Mouse (Mus musculus) thymus, postnatal 0 days (tissue): ENCODE data around the gene Sstr2. TPM values are rescaled to one million over a fixed set of nuclear protein-coding genes. Genes with fewer than 3 reads are reported as not detected.
"Not testable (repeated sequence)": the region's sequence is repeated elsewhere in the genome, so short reads cannot be mapped to it uniquely, and the experiment has no call there.

Source experiments
- DNase-seq: peaks from one replicate; pipeline ENCODE4 v3.0.0-alpha.2; 2015; ENCODE audit warnings: low spot score
- polyA plus RNA-seq: library from polyadenylated mRNA; unstranded; fragments of >200 nt; fragmentation: Nextera tagmentation; extraction: Ambion mirVana; gene quantifications from 2 replicates; pipeline ENCODE4 v1.2.1, GENCODE M21; 2015

The Sstr2 gene
- polyA plus RNA-seq, 1 experiment from 2014 or later: 4.0 TPM

DNA sequence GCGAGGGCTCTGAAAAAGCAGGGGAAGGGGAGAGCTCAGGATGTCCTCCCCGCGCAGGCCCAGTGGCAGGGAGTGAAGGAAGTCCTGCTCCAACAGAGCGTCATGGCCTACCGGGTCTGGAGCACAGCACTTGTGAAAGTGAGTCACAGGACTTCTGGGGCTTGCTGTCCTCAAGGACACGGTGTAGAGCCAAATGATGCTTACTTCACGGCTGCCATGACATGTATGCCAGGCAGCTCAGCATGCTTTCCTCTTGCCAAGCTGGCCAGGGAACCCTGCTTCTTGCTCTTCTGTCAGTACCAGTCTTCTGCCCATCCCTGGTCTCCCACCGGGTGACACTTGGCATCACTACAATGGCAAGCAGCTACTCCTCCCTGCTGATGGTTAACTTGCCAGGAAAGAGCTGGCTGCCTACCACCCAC, 37.4 kb downstream of the Sstr2 start:
- no peak for DNase-seq

DNA sequence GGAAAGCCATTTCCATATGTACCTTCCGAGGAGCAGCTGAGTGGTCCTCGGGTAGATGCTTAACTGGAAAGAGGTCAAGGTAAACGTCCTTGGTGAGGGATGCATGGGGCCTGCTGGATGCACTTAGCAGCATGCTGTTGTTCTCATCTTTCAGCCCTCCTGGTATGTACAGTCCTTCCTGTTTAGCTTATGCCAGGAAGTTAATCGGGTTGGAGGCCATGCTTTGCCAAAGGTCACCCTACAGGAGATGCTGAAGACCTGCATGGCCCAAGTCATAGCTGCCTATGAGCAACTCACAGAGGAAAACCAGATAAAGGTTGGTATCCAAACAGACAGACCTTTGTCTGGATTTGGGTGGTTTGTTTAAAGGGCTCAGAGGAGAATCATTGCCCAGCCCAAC, 38.1 kb downstream of the Sstr2 start:
- no peak for DNase-seq

DNA sequence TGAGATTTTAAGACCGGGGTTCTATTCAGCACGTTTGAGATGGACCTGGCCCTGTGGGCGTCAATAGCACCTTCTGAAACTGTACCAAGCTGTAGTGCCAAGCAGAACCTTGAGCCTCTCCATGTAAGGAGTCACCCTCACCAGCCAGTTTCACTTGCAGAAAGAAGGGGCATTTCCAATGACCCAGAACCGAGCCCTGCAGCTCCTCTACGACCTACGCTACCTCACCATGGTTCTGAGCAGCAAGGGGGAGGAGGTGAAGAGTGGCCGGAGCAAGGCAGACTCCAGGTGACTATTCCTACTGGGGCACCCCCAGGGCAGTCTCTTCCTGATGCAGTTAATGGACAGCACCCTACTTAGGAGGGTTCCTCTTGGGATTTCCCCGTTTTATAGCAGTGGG, 39.2 kb downstream of the Sstr2 start:
- DNase-seq: no peak

DNA sequence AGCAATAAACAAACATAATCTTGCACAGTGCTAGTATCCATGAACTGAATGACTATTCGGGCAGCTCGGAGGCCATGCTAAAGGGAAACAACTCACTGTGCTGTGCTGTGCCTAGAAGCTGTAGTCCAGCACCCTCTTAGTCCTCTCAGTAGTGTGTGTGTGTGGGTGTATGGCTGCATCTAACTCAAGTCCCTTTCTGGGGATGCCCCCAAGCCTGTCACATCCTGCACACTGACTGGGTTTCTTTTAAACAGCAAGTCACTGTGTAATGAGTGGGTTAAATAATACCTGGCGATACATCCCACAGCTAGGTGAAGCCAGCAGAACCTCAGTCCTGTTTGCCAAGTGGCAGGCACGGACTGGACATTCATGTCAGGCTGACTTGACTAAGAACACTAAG, 39.6 kb downstream of the Sstr2 start:
- no peak for DNase-seq

DNA sequence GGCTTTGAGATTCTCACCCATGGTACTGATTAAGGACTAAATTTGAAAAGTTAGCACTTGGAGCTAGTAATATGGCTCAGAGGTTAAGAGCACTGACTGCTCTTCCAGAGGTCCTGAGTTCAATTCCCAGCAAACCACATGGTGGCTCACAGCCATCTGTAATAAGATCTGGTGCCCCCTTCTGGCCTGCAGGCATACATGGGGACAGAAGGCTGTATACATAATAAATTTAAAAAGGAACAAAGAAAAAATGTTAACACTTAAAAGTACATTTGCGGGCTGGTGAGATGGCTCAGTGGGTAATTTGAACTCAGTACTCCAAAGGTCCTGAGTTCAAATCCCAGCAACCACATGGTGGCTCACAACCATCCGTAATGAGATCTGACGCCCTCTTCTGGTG, 41.1 kb downstream of the Sstr2 start:
- DNase-seq: not testable (repeated sequence)

DNA sequence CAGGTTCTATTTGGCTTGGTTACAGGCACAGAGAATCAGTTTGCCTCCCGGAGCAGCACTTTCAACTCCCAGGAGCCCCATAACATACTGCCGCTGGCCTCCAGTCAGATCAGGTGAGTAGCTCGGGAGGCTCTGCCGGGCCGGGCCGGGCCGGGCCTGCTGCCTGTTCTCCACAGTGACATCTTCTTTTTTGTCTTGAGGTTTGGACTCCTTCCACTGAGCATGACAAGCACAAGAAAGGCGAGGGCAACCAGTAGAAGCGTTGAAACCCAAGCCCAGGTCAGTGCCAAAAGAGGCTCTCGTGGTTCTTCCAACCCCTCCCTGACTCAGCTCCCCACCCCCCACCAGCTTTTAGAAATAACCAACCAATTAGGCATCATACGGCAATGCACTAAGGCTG, 41.8 kb downstream of the Sstr2 start:
- DNase-seq: no peak

DNA sequence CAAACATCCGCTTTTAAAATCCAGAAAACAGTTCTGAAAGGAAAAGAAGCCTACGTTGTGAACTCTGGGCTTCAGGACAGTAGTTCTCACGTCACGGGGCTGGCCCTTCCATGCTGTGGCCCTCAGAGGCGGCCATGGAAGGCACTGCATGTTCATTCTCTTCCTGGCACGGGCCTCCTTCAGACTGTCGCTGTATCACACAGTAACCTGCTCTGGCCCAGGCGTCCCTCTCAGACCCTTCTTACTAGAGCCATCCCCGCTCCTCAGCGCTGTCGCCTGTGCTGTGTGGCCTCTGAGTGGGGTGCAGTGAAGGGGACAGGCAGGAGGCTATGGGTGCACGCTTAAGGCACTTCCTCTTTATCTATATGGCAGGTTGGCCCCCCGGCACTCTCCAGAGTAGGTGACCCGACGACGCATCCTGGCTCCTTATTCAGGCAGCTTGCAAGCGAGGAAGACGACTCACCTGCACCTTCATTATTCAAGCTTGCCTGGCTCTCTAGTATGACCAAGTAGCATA, 42.8 kb downstream of the Sstr2 start:
- DNase-seq: no peak

DNA sequence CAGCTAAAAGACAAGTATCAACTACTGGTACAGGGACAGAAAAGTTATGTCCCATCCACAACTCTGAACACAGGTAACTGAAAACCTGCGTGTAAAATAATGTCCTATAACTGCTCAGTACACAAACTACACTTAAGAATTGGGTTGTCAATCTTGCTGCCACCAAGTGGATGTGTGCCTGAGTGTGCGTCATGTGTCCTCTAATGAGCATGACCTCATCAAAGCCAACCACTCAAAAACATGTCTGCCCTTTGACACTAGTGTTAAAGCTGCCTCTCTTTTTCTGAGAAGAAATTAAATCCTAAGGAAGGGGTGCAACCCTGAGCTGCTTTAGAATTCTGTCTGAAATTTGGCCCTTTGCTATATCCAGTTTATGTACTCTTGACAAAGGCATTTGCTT, 45.1 kb downstream of the Sstr2 start:
- no peak for DNase-seq

DNA sequence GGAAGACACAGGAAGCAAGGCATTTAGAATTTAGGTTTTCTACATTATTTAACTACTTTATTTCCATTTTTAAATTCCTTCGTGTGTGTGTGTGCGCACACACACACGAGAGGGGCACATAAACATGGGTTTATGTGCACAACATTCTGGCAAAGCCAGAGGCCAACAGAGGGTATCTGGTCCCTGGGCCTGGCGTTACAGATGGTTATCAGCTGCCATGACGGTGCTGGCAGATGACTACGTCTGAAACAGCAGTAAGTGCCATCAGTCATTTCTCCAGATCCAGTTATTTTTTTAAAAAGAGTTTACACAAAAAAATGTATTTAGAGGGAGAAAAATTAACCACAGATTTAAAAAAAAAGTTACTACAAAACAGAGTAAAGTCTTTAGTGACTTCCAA, 47.1 kb downstream of the Sstr2 start:
- no peak for DNase-seq

DNA sequence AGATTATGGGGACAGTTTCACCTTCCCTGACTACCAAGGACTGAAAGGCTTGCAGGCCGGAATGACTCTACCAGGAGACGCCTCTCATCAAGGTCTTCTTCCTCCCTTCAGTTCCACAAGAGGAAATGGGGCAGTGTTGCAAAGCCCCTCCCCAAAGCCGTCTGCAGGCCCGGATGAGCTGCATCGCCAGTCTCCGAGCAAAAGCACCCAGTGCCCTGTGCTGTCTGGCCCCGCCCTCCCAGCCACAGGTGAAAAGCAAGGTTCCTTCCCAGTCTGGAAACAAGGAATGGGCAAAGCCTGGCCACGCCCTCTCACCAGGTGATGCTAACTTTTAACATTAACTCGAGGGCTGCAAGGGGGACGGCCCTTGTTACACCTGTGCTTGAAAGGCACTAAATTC, 47.5 kb downstream of the Sstr2 start:
- peak; percentile 37 for DNase-seq

DNA sequence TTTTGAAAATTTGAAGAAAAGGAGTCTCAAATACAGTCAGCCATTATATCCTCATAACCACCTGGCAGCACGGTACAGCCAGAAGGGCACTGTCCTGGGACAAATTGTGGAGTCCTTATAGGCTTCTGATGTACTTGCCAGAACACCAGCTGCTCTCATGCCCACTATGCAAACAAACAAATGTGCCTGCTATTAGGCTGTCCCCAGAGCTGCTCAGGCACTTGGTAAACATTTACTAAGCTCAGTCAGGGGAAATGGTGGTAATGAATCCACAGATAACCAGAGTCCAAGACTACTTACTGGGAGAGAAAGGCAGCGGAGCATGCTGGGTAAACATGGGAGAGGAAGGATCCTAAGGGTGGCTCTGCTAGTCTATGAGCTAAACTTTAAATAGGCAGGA, 48.0 kb downstream of the Sstr2 start:
- no peak for DNase-seq

DNA sequence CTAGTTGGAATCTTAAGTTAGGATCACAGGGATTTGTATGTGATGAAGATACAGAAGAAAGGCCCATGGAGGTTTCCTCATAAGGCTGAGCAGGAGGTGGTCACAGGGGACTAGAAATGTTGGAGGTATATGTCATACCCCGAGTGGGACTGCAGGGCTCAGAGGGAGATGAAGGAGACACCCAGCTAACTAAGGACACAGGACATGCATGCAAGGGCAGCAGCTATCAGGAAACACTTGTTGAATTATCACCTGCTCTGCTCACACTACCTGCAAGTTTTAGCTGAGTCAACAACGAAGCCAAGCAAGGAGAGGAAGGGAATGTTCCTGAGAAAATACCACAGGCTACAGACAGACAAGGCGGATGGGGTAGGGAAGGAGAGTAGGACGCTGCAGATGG, 48.6 kb downstream of the Sstr2 start:
- no peak for DNase-seq

DNA sequence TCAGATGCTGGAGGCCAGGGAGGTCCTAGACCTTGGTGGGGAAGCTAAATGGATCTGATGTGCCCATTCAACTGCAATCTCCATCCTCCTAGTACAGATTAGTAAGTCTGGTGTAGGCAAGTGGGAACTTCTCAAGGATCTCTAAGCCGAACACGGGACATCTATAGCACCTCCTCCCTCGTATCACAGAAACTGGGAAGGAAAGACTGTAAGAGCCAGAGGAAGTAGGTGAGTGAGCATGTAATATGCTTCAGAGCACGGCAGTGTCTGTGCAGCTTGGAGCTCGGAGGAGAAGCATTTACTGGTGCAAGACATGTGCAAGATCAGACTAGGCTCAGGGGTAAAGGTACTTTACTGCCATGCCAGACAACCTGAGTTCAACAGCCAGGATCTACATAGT, 49.7 kb downstream of the Sstr2 start:
- no peak for DNase-seq

DNA sequence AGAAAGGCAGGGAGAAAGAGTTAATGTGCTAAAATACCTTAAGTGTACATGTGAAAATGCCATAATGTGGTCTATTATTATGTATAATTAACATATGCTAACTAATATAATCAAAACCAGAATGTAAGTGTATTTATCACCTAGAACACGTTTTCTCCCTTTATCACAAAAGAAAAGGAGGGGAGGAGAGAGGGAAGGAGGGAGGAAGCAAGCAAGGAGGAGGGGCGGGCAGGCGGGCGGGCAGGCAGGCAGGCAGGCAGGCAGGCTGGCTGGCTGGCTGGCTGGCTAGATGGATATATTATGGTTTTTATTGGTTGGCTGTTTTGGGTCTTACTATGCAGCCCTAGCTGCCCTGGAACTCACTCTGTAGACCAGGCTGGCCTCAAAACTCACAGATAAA, 50.6 kb downstream of the Sstr2 start:
- DNase-seq: no peak

DNA sequence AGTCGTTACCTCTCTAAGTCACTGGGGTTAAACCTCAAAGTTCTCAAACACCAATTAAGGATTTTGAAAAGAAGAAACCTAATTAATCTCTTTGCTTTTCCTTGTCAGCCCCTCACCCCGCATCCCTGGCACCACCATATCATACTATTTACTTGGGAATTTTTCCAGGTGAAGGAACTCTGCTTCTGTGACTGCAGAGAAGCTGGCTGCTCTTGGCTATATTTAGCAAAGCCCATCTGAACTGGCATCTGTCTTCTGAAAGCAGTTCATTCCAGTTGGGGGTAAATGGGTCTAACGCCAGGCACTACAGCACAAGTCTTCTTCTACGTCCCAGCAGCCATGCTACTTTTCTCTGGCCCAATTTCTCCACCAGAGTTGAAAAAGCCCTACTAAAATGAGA, 54.5 kb downstream of the Sstr2 start:
- no peak for DNase-seq

DNA sequence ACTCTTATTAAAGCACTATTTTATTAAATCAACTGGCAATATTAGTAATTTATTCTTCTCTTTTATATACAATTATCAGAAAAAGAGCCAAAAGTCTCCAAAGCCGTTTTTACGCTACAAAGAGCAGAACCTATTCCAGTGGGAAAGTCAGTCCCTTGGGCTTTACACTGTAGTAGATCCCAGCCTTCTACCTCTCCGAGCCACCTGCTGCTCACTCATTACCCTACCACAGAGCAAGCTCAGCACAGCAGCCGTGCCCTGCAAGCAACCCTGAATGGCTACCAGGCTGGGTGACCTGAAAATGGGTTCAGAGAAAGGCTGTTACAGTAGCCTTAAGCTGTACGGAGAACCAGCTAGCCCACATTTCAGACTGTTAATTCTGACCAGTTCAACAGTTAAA, 55.5 kb downstream of the Sstr2 start:
- DNase-seq: no peak

Other genes with a start within 250 kb of the Sstr2 start
- 21.6 and 22.1 TPM in 2 replicates for gene Cog1, start 29.8 kb downstream of the Sstr2 start, polyA plus RNA-seq
- gene Slc39a11, start 30.7 kb downstream of the Sstr2 start, polyA plus RNA-seq: 19.4 and 19.9 TPM in 2 replicates
- gene Fam104a, start 64.8 kb downstream of the Sstr2 start, polyA plus RNA-seq: 53.3 and 54.7 TPM in 2 replicates
- gene D11Wsu47e, start 65.1 kb downstream of the Sstr2 start, polyA plus RNA-seq: 15.7 and 17.0 TPM in 2 replicates
- 38.4 and 45.2 TPM in 2 replicates for gene Cpsf4l, start 90.7 kb downstream of the Sstr2 start, polyA plus RNA-seq
- gene Cdc42ep4, start 132.5 kb downstream of the Sstr2 start, polyA plus RNA-seq: 37.0 and 38.7 TPM in 2 replicates